Mouse (Mus musculus) thymus, adult 2 months (tissue): ENCODE measurements around the gene Cox7b. TPM values are rescaled to one million over a fixed set of nuclear protein-coding genes. Genes with fewer than 3 reads are reported as not detected.

ENCODE experiments used
- DNase-seq: peaks from one replicate; pipeline ENCODE4 v3.0.0; 2021
- H3K27ac ChIP-seq: fragments of 200-500 bp; 2 replicates; pipeline ENCODE4 v1.5.1; 2012; ENCODE audit warnings: low read length, control low read depth; ENCODE audit not compliant: control insufficient read depth, insufficient read depth
- H3K27me3 ChIP-seq: fragments of 200-500 bp; 2 replicates; pipeline ENCODE4 v1.6.1; 2012; ENCODE audit warnings: mild to moderate bottlenecking, low read length, moderate library complexity, mixed read lengths; ENCODE audit not compliant: control insufficient read depth, insufficient read depth
- H3K36me3 ChIP-seq: fragments of 200-500 bp; 2 replicates; pipeline ENCODE4 v1.6.1; 2012; ENCODE audit warnings: mild to moderate bottlenecking, low read length, moderate library complexity; ENCODE audit not compliant: control insufficient read depth, insufficient read depth
- H3K4me1 ChIP-seq: fragments of 200-500 bp; replicated peaks from 2 replicates; pipeline ENCODE4 v1.6.1; 2012; ENCODE audit warnings: low read length; ENCODE audit not compliant: control insufficient read depth, insufficient read depth
- H3K4me3 ChIP-seq: fragments of 200-500 bp; 2 replicates; pipeline ENCODE4 v1.5.1; 2012; ENCODE audit warnings: mild to moderate bottlenecking, low read length, control low read depth, moderate library complexity; ENCODE audit not compliant: control insufficient read depth, insufficient read depth
- CTCF ChIP-seq: fragments of 200-500 bp; IDR thresholded peaks from 2 replicates; pipeline ENCODE4 v1.5.1; 2012; ENCODE audit warnings: mild to moderate bottlenecking, control low read depth, low read length, moderate library complexity, borderline replicate concordance; ENCODE audit not compliant: control insufficient read depth, poor library complexity, insufficient read depth; ENCODE audit errors: extremely low read depth
- POLR2A ChIP-seq: fragments of 200-500 bp; IDR thresholded peaks from 2 replicates; pipeline ENCODE4 v1.6.1; 2012; ENCODE audit warnings: mild to moderate bottlenecking, low read length, control low read depth, moderate library complexity; ENCODE audit not compliant: control insufficient read depth, poor library complexity, insufficient read depth; ENCODE audit errors: extremely low read depth
- WGBS: fragments of 180-500 bp; shearing (Covaris S2); methylation state at CpG from one replicate; pipeline ENCODE4 v1.1.7; 2018; 5-methylcytosine and 5-hydroxymethylcytosine counted together
- polyA plus RNA-seq: library from polyadenylated mRNA; depleted of rRNA; stranded (reverse); fragments of >200 nt; gene quantifications from 2 replicates; pipeline ENCODE4 v1.2.3, GENCODE M21; 2012; rRNA removed

The Cox7b gene
- polyA plus RNA-seq, 1 experiment = 183 TPM

DNA sequence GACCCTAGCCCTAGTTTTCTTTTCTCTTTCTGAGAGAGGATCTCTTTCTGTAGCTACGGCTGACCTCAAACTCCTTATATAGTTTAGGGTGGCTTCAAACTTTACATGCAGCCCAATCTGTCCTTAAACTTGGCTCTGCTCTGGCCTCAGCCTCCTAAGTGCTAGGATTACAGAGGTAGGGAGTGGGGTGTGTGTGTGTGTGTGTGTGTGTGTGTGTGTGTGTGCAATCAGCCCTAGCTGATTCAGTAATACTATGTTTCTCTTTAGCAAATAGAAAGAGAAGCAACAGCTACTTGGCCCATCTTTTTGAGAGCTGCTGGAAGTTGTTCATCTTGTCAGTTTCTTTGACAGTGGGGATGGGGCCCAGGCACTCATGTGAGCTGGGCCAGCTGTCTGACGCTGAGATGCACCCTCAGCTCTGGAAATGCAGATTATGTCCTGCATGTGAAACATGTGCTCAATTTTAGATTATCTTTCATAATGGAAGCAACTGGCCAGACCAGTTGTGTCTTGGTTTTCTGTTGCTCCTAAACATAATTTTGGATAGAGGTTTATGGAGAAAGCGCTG, 21.8 kb downstream of the Cox7b start:
- WGBS = 90% methylated on average over 3 of the region's 3 CpGs
- Histone ChIP-seq H3K27me3 (no peaks in the 10 kb centered on the region), H3K4me3 (no peak overlapping the region), H3K27ac (no peak overlapping the region), H3K36me3 (no peaks in the 10 kb centered on the region), H3K4me1 (no peaks in the 10 kb centered on the region; the same call in 1 of the 2 replicates)
- no peak for DNase-seq
- TF ChIP-seq POLR2A = no peak
- no peak for TF ChIP-seq CTCF

DNA sequence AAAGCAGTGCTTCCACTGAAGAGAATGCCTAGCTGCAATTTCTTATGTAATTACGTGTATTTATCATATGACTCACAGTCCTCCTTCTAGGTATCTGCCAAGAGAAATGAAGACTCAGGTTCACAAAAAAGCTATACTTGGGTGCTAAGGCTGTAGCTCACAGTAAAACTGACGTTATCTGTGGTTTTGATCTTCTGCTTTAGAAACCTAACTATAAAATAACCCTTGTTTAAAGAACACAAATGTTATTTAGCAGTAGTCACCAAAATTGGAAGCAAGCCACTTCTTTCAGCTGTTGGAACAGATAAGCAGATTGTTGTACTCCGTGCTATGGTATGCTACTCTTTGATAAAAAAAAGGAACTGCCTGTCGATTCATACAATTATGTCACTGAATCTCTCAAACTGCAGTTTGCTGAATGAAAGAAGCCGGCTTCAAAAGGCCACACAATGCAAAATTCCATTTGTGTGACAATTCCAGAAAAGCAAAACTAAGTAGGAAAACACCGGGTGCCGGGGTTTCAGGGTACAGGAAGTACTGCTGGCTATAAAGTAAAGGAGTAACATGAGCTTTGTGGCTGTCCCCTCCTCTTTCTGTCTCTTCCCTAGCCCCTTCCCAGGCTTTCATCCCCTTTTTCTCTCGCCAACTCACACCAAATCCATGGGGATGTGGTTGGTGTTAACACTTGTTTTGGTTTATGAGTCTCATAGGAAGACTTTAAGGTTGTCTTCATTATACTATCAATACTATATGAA, 28.5 kb downstream of the Cox7b start:
- Histone ChIP-seq H3K4me1 (no peaks in the 10 kb centered on the region), H3K36me3 (no peaks in the 10 kb centered on the region), H3K4me3 (no peak overlapping the region), H3K27ac (no peak overlapping the region), H3K27me3 (no peaks in the 10 kb centered on the region)
- 7% methylated on average over 8 of the region's 8 CpGs for whole genome bisulfite sequencing
- no peak for TF ChIP-seq CTCF
- no peak for TF ChIP-seq POLR2A
- DNase-seq = no peak

DNA sequence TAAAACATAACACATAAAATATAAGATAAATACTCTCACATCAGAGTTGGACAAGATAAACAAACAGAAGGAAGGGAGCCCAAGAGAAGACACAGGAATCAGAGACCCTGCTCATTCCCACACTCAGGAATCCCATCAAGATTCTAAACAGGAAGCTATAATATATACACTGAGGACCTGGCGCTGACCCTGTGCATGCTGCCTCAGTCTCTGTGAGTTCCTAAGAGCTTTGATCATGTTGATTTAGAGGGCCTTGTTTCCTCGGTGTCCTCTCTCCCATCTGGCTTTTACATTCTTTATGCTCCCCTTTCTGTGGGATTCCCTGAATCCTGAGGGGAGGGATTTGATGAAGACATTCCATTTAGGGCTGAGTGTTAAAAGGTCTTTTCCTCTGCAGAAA, 30.0 kb downstream of the Cox7b start:
- Histone ChIP-seq H3K27ac (no peak overlapping the region), H3K36me3 (no peaks in the 10 kb centered on the region), H3K27me3 (no peaks in the 10 kb centered on the region), H3K4me3 (no peak overlapping the region), H3K4me1 (no peaks in the 10 kb centered on the region)
- DNase-seq = no peak
- WGBS = 85% methylated on average over 2 of the region's 2 CpGs
- no peak for TF ChIP-seq CTCF
- TF ChIP-seq POLR2A = no peak

DNA sequence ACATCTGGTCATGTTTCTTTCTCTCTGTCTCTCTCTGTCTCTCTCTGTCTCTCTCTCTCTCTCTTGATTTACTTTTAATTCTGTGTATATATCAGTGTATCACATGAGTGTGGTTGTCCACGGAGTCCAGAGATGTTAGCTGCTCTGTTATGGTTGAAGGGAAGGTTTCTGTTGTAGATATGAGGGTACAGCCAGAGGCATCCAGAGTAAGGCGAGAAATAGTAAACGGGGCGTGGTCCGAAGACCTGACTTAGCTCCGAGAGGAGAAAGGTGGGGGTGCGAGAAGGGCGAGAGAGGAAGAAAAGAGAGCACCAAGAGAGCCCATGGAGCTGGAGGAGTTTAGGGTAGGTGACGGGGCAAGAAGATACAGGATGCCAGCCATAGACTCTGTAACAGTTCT, 30.4 kb downstream of the Cox7b start:
- WGBS = 81% methylated on average over 9 of the region's 9 CpGs
- H3K27ac ChIP-seq = no peak overlapping the region

DNA sequence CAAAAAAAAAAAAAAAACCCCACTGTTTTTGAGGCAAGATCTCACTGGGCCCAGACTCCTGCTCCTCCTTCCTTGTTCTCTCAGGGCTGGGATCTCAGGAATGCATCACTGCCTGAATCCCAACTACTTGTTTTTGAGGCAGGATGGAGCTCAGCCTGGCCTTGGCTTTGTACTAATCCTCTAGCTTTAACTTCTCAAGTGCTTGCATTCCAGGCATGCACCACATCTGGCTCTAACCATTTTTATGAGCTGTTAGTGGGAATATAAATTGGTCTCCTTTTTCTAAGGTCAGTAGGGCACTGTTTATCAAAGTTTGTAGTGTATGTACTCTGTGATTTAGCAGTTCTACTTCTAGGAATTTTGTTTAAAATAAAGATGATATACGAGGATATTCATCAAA, 32.7 kb downstream of the Cox7b start:
- Histone ChIP-seq H3K4me1 (no peaks in the 10 kb centered on the region), H3K36me3 (no peaks in the 10 kb centered on the region), H3K27me3 (no peaks in the 10 kb centered on the region), H3K27ac (no peak overlapping the region), H3K4me3 (no peak overlapping the region)
- no peak for TF ChIP-seq CTCF
- TF ChIP-seq POLR2A = no peak
- no peak for DNase-seq
- 80% methylated on average over 1 of the region's 1 CpGs for WGBS

More for the DNA sequence above, 30.4 kb downstream of the Cox7b start:
- no peak for DNase-seq
- H3K27me3 ChIP-seq = no peaks in the 10 kb centered on the region
- H3K4me1 ChIP-seq = no peaks in the 10 kb centered on the region
- TF ChIP-seq CTCF (no peak), POLR2A (no peak)
- no peaks in the 10 kb centered on the region for H3K36me3 ChIP-seq
- no peak overlapping the region for H3K4me3 ChIP-seq

Other genes with a start within 250 kb of the Cox7b start
- gene Atrx, start 86.3 kb upstream of the Cox7b start, polyA plus RNA-seq = 104 and 131 TPM in 2 replicates
- gene Magt1, start 3.8 kb upstream of the Cox7b start, polyA plus RNA-seq = 6.6 TPM in 2 replicates
- gene Atp7a, start 11.6 kb downstream of the Cox7b start, polyA plus RNA-seq = 4.6 and 5.2 TPM in 2 replicates
- 0.87 and 1.3 TPM in 2 replicates for gene Tlr13, start 127.5 kb downstream of the Cox7b start, polyA plus RNA-seq
- gene Pgk1, start 171.4 kb downstream of the Cox7b start, polyA plus RNA-seq = 115 and 117 TPM in 2 replicates
- gene Taf9b, start 205.5 kb downstream of the Cox7b start, polyA plus RNA-seq = 4.4 and 5.5 TPM in 2 replicates
- not detected in 2 replicates for gene Fnd3c2, start 239.7 kb downstream of the Cox7b start, polyA plus RNA-seq